Mouse (Mus musculus) G1E (cell line): ENCODE data around the gene Slc8a2.

Source experiments
- CTCF ChIP-seq: IDR thresholded peaks from 2 replicates; pipeline ENCODE4 v1.5.1; 2012; ENCODE audit warnings: low read depth, low read length, inconsistent platforms, mixed read lengths
- GATA1 ChIP-seq: IDR thresholded peaks from 2 replicates; pipeline ENCODE4 v1.6.1; 2012; ENCODE audit warnings: borderline replicate concordance, low read length, inconsistent platforms, mixed read lengths
- GATA2 ChIP-seq: IDR thresholded peaks from 2 replicates; pipeline ENCODE4 v1.6.1; 2012; ENCODE audit warnings: low read depth, low read length, inconsistent platforms, borderline replicate concordance
- POLR2AphosphoS5 ChIP-seq: IDR thresholded peaks from 2 replicates; pipeline ENCODE4 v1.6.1; 2012; ENCODE audit warnings: low read depth, low read length, inconsistent platforms; ENCODE audit not compliant: insufficient replicate concordance
- TAL1 ChIP-seq: conservative IDR thresholded peaks from 2 replicates; pipeline ENCODE4 v1.6.1; 2012; ENCODE audit warnings: low read depth, low read length, inconsistent platforms, mixed read lengths

- no peak for TF ChIP-seq CTCF
- TF ChIP-seq GATA1, result no peak
- TF ChIP-seq GATA2, result no peak
- TF ChIP-seq TAL1, result no peak
- no peak for TF ChIP-seq POLR2AphosphoS5
These were observed 42.0 kb upstream of the Slc8a2 start for GRCm38 (mm10) chr7:16087587-16087986.
